Mouse (Mus musculus): ENCODE results near the gene AC140267.1. TPM values are rescaled to one million over a fixed set of nuclear protein-coding genes. Genes with fewer than 3 reads are reported as not detected.

The AC140267.1 gene
- total RNA-seq, 4 experiments from 2014 or later = 6.0 to 10.8 (median 9.5) TPM

GRCm38 (mm10) chr15:80261100-80261499 is 25.5 kb downstream of the AC140267.1 start:
- no peak for DNase-seq (ENCODE audit: low spot score in 2 of 2)

DNA sequence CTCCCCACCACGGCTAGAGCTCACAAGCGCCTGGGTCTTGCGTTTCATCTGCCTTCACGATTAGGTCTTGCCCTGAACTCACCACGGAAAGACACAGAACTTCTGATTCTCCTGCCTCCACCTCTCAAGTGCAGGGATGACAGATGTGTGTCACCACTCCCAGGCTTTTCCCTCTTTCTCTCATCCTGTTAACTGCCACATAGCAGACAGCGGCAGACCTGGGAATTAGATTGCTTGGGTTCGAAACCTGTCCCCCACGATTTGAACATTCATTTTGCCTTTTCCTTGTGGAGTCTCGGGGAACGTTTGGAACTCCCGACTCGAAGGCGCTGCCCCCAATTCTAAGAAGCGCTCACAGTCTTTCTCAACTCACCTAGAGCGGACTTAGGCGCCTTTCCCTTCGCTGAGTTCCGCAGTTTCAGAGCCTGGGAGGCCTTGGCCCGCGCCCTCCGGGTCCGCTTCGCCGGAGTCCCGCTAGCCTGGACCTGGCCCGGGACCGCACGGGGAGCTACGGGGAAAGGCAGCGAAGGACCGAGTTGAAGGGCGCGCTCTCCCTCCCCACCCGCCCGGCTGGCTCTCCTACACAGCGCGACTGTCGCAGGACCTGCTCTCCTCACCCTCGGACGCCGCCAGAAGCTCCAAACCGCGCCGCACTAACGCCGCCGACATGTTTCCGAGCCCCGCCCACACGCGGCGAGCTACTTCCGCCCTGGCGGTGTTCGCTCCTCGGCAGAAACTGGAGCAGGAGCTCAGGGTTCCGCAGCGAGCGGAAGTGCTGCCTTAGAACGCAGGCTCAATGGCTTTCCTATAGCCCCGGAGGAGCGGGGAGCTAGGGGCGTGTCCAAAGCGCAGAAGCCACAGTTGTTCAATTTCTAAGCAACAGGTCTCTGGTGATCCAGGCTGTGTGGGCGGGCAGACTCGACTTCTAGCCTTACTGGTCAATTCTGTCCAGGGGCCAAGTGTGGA is 28.3 kb downstream of the AC140267.1 start, which contains the start of gene Rps19bp1:
TSS of gene Rps19bp1 (minus strand) at position 706 of the 966 bp plus-strand sequence.
- peak; percentile 76 to 83 for DNase-seq (ENCODE audit: low spot score in 2 of 2)

- no peak for DNase-seq (ENCODE audit: low spot score in 2 of 2)
Measured at GRCm38 (mm10) chr15:80266281-80266680, 30.6 kb downstream of the AC140267.1 start.

DNA sequence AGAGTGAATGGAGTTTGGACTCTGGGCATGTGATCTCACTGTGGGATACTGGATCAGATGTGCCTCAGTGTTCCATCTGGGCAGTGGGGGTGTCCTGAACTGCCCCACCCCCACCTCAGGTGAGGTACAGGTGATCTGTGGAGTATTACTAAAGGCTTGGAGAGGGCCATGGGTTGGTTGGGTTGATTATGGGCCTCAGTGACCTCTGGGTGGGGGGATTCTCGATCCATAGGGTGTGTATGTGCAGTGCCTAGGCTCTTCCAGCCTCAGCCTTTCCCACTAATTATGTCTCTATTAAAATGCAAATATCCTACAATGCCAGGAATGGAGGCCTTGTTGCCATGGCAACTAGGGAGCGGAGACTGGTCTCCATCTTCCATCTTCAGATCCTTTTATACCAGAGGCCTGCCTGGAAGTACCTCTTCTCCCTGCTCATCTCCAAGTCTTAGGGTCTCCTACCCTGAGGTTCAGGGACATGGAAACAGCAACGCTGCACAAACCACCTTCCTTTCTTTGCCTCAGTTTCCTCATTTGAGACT is 36.3 kb downstream of the AC140267.1 start:
- DNase-seq (ENCODE audit: low spot score in 2 of 2) = no peak

DNA sequence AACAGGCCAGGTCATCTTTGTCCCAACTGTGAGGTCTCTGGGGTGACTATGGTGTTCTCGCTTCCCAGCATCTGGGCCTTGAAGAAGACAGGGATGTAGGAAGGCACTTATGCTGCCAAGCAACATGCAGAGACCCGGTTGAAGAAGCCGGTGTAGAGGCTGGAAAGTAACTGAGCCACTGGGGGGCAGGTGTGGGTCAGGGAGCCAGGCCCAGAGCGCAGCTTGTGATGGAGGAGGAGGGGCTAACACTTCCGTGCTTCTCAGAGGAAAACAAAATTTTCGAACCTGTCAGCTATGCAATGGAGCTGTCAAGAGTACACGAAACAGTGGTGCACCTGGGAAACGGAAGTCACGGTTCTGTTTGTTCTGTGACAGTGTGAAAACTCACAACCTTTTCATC is 41.5 kb downstream of the AC140267.1 start:
- no peak for DNase-seq (ENCODE audit: low spot score in 2 of 2)

DNA sequence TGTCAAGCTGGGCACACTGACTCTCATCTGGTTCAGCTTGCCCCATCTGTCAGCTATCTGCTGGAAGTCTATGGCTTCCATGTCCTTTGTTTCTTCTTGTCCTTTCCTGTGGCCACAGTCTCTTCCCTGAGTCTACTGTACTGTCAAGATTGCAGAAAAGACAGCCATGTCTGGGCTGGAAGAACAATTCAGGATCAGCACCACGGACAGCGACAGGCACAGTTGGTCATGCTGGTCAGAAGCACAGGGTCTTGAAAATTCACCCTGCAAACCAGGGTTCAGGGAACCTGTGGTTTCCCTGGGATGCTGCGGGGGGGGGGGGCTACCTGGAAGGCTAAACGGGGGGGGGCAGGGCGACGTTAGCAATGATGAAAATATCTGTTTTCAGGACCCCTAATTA is 42.0 kb downstream of the AC140267.1 start:
- DNase-seq (ENCODE audit: low spot score in 2 of 2) = no peak

GRCm38 (mm10) chr15:80278121-80278759 is 42.6 kb downstream of the AC140267.1 start:
- DNase-seq (ENCODE audit: low spot score in 2 of 2) = peak in 1 of 2 experiments; percentile 89

DNA sequence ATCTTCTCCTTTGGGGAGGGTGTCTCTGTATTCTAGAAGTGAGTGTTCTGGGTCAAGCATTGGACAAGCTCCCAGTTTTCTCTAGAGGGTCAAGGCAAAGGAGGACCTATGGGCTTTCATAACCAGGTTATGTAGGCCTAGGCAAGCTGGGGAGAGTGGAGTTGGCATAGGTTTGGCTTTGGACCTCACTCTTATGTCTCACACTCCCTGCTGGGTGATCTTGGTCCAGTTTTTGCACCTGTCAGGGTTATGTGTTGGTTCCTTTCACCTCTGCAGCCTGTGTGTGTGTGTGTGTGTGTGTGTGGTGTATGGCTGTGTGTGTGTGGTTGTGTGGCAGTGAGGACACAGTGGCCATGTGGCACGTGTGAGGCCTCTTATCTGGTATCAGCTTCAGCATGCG is 43.4 kb downstream of the AC140267.1 start:
- no peak for DNase-seq (ENCODE audit: low spot score in 2 of 2)

DNA sequence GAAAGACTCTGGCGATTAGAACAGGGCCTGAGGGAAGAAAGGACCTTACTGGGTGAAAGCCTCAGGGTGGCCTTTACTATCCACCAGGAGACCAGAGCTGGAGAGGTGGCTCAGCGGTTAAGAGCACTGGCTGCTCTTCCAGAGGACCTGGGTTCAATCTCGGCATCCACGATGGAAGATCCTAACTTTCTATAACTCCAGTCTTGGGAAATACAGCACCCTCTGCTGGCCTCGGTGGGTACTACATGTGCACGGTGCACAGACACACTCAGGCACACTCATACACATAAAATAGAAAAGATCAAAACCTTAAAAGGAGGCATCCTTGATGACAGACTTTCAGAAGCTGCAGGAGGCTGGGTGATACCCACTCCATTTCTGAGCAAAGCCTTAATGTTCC is 45.0 kb downstream of the AC140267.1 start:
- DNase-seq (ENCODE audit: low spot score in 2 of 2) = no peak

Other genes with a start within 250 kb of the AC140267.1 start
- 10 to 100 TPM; 26.4 to 31.9 (median 28.1) TPM for gene Pdgfb, start 220.9 kb upstream of the AC140267.1 start, total RNA-seq (2022)
- 100 to 1,000 TPM; 430 to 460 (median 440) TPM for gene Syngr1, start 144.5 kb upstream of the AC140267.1 start, total RNA-seq (2022)
- gene Rpl3, start 144.0 kb upstream of the AC140267.1 start, total RNA-seq (2022) = 100 to 1,000 TPM; 506 to 560 (median 527) TPM
- gene Tab1, start 102.7 kb upstream of the AC140267.1 start, total RNA-seq (2022) = 10 to 100 TPM; 24.4 to 30.0 (median 26.9) TPM
- gene Mgat3, start 62.1 kb upstream of the AC140267.1 start, total RNA-seq (2022) = 100 to 1,000 TPM; 118 to 134 (median 124) TPM
- 10 to 100 TPM; 30.2 to 33.7 (median 30.9) TPM for gene Mief1, start 1.8 kb upstream of the AC140267.1 start, total RNA-seq (2022)
- 100 to 1,000 TPM in 3 of 4 experiments, 10 to 100 TPM in 1; 98.1 to 118 (median 107) TPM for gene Atf4, start 19.3 kb downstream of the AC140267.1 start, total RNA-seq (2022)
- gene Rps19bp1, start 28.5 kb downstream of the AC140267.1 start, total RNA-seq (2022) = 10 to 100 TPM; 32.5 to 39.3 (median 38.4) TPM
- 10 to 100 TPM; 64.3 to 80.9 (median 66.4) TPM for gene Cacna1i, start 51.4 kb downstream of the AC140267.1 start, total RNA-seq (2022)